Mouse (Mus musculus) gastrocnemius, postnatal 4 days (tissue): ENCODE results near the gene B4galnt3. TPM values are rescaled to one million over a fixed set of nuclear protein-coding genes. Genes with fewer than 3 reads are reported as not detected.

Source experiments
- DNase-seq, 2 experiments: peaks; one replicate each; pipeline ENCODE4 v3.0.0; 2021 to 2022; ENCODE audit warnings: low spot score in 2 of 2, mixed read lengths in 2 of 2
- total RNA-seq, 2 experiments: library from RNA; stranded (reverse); gene quantifications; 2 replicates each; pipeline ENCODE4 v1.2.3; 2021

The B4galnt3 gene
- total RNA-seq, 2 experiments from 2014 or later, result 3.7 to 5.0 TPM

GRCm38 (mm10) chr6:120154526-120155309 is 139.6 kb downstream of the B4galnt3 start:
- peak in 1 of 2 experiments; percentile 47 for DNase-seq

Other genes with a start within 250 kb of the B4galnt3 start
- not detected for gene Ninj2, start 201.2 kb downstream of the B4galnt3 start, total RNA-seq
- gene D330020A13Rik, start 195 bp downstream of the B4galnt3 start, total RNA-seq, result under 1 TPM; 0.26 to 0.34 TPM
- 10 to 100 TPM; 32.3 to 38.9 TPM for gene Kdm5a, start 69.6 kb upstream of the B4galnt3 start, total RNA-seq
- gene Ccdc77, start 69.8 kb upstream of the B4galnt3 start, total RNA-seq, result 10 to 100 TPM; 10.4 to 11.1 TPM
- 1 to 10 TPM; 4.7 to 5.2 TPM for gene Il17ra, start 168.7 kb upstream of the B4galnt3 start, total RNA-seq
- under 1 TPM; 0.13 to 0.15 TPM for gene Tmem121b, start 199.2 kb upstream of the B4galnt3 start, total RNA-seq
- gene Hdhd5, start 236.8 kb upstream of the B4galnt3 start, total RNA-seq, result 10 to 100 TPM; 16.1 to 18.3 TPM